Mouse (Mus musculus): ENCODE results near the gene Zbed6. TPM values are rescaled to one million over a fixed set of nuclear protein-coding genes. Genes with fewer than 3 reads are reported as not detected.

Gene Zbed6
- total and polyA plus RNA-seq, 3 experiments: 1.7 to 5.3 (median 2.9) TPM

- no peaks in the 10 kb centered on the region for H3K4me1 ChIP-seq (ENCODE audit: control insufficient read depth in 1 of 2, insufficient read depth in 2 of 2)
- peaks cover 12% of the 10 kb centered on the region for H3K79me2 ChIP-seq (replicated peaks; ENCODE audit: control insufficient read depth, extremely low read depth, insufficient read depth, poor library complexity, severe bottlenecking)
- no peak for DNase-seq (ENCODE audit: extremely low read depth)
- dilution Hi-C loops (cut with MboI; ENCODE audit: extremely low pct_ligation_motif_present, extremely low pct_unique_long_range_greater_than_20kb, low sequenced_read_pairs) (no loop called here), in situ Hi-C loops (cut with MboI; ENCODE audit: low pct_ligation_motif_present, low pct_unique_long_range_greater_than_20kb, low sequenced_read_pairs) (no loop called here)
- H3K9me3 ChIP-seq (replicated peaks; ENCODE audit: low read length): no peaks in the 10 kb centered on the region
- no peak overlapping the region for H3K4me3 ChIP-seq (replicated peaks in 1 of 3; ENCODE audit: low read depth in 2 of 3, low read length in 2 of 3, poor library complexity in 1 of 3)
- peaks cover 78 to 95% of the 10 kb centered on the region in 2 experiments for H3K36me3 ChIP-seq (replicated peaks in 1 of 2; ENCODE audit: control insufficient read depth in 1 of 2, insufficient read depth in 1 of 2, low read length in 1 of 2)
- no peaks in the 10 kb centered on the region for H3K27me3 ChIP-seq (replicated peaks)
- TF ChIP-seq SIN3A (IDR thresholded peaks at IDR 0.05; ENCODE audit: low read length) (no peak), USF1 (IDR thresholded peaks at IDR 0.05; ENCODE audit: low read depth, low read length) (no peak), ZNF384 (IDR thresholded peaks at IDR 0.05; ENCODE audit: low read depth, low read length) (no peak), CTCF (conservative IDR thresholded peaks at IDR 0.05 in 1 of 2, IDR thresholded peaks at IDR 0.05 in 1 of 2; ENCODE audit: low read depth in 2 of 2, low read length in 2 of 2) (no peak), NELFE (IDR thresholded peaks at IDR 0.05; ENCODE audit: low read depth, low read length) (no peak), MEF2A (IDR thresholded peaks at IDR 0.05; ENCODE audit: borderline replicate concordance, low read depth, low read length) (no peak), GABPA (IDR thresholded peaks at IDR 0.05; ENCODE audit: insufficient replicate concordance, low read depth, low read length) (no peak), ZC3H11A (IDR thresholded peaks at IDR 0.05; ENCODE audit: low read depth, low read length) (no peak), MYC (IDR thresholded peaks at IDR 0.05; ENCODE audit: low read depth, low read length) (no peak), RCOR1 (conservative IDR thresholded peaks at IDR 0.05; ENCODE audit: low read depth, low read length) (no peak), KAT2A (IDR thresholded peaks at IDR 0.05; ENCODE audit: insufficient replicate concordance, low read length) (no peak), ELF1 (IDR thresholded peaks at IDR 0.05; ENCODE audit: low read depth, low read length) (no peak), HCFC1 (IDR thresholded peaks at IDR 0.05; ENCODE audit: low read depth, low read length) (no peak), POLR2A (IDR thresholded peaks at IDR 0.05; ENCODE audit: low read depth, low read length) (no peak), RAD21 (IDR thresholded peaks at IDR 0.05; ENCODE audit: low read depth, low read length) (no peak)
- H3K27ac ChIP-seq (ENCODE audit: insufficient read depth, low read depth): no peak overlapping the region
- H3K9ac ChIP-seq (ENCODE audit: insufficient read depth, low read depth): no peak overlapping the region
- H3K4me2 ChIP-seq (ENCODE audit: insufficient read depth, low read depth, poor library complexity, severe bottlenecking): no peak overlapping the region
These were observed 22.2 kb downstream of the Zbed6 start for GRCm38 (mm10) chr1:133638517-133638916.

DNA sequence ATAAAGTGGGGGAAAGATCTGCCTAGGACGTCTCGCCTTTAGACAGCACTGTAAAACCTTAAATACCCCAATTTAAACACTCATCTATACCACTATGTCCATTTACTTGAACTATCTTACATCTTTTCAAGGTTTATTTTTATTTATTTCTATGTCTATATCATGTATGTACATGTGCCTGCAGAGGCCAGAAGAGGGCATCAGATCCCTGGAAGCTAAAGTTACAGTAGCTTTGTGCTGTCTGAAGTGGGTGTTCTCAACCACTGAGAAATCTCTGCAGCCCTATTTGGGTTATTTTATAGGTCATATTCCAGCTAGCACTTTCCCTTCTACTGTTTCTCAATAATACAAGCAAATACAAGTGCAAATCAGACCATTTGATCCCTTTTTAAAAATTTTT, 28.5 kb downstream of the Zbed6 start:
- Histone ChIP-seq H3K4me3 (replicated peaks in 1 of 3; ENCODE audit: low read depth in 2 of 3, low read length in 2 of 3, poor library complexity in 1 of 3) (no peak overlapping the region), H3K9ac (ENCODE audit: insufficient read depth, low read depth) (no peak overlapping the region), H3K4me1 (ENCODE audit: control insufficient read depth in 1 of 2, insufficient read depth in 2 of 2) (no peaks in the 10 kb centered on the region), H3K4me2 (ENCODE audit: insufficient read depth, low read depth, poor library complexity, severe bottlenecking) (no peak overlapping the region), H3K9me3 (replicated peaks; ENCODE audit: low read length) (no peaks in the 10 kb centered on the region), H3K36me3 (replicated peaks in 1 of 2; ENCODE audit: control insufficient read depth in 1 of 2, insufficient read depth in 1 of 2, low read length in 1 of 2) (peaks cover 76 to 95% of the 10 kb centered on the region in 2 experiments), H3K27ac (ENCODE audit: insufficient read depth, low read depth) (no peak overlapping the region), H3K27me3 (replicated peaks) (no peaks in the 10 kb centered on the region), H3K79me2 (replicated peaks; ENCODE audit: control insufficient read depth, extremely low read depth, insufficient read depth, poor library complexity, severe bottlenecking) (peaks cover 37% of the 10 kb centered on the region)
- DNase-seq (ENCODE audit: extremely low read depth): no peak
- TF ChIP-seq RAD21 (IDR thresholded peaks at IDR 0.05; ENCODE audit: low read depth, low read length) (peak; percentile 21), IRF4 (IDR thresholded peaks at IDR 0.05; ENCODE audit: low read depth, low read length) (no peak), CTCF (conservative IDR thresholded peaks at IDR 0.05 in 1 of 2, IDR thresholded peaks at IDR 0.05 in 1 of 2; ENCODE audit: low read depth in 2 of 2, low read length in 2 of 2) (peak in 1 of 2 experiments; percentile 33; a peak in 2 of 4 replicates), GABPA (IDR thresholded peaks at IDR 0.05; ENCODE audit: insufficient replicate concordance, low read depth, low read length) (no peak), SIN3A (IDR thresholded peaks at IDR 0.05; ENCODE audit: low read length) (no peak)
- in situ Hi-C loops (cut with MboI; ENCODE audit: low pct_ligation_motif_present, low pct_unique_long_range_greater_than_20kb, low sequenced_read_pairs) (no loop called here), dilution Hi-C loops (cut with MboI; ENCODE audit: extremely low pct_ligation_motif_present, extremely low pct_unique_long_range_greater_than_20kb, low sequenced_read_pairs) (no loop called here)

All from CH12.LX (cell line).